Mouse (Mus musculus) gastrocnemius, postnatal 14 days (tissue): ENCODE data around the gene Olfr1250. TPM values are rescaled to one million over a fixed set of nuclear protein-coding genes. Genes with fewer than 3 reads are reported as not detected.
"Not testable (repeated sequence)": the region's sequence is repeated elsewhere in the genome, so short reads cannot be mapped to it uniquely, and the experiment has no call there.

ENCODE experiments used
- DNase-seq: peaks from one replicate; pipeline ENCODE4 v3.0.0; 2021; ENCODE audit warnings: mixed read lengths
- intact Hi-C: fragments of 180-260 bp; cut with DNase I; formaldehyde crosslinking; loops from one replicate; pipeline ENCODE4 v1.15.1; 2025; ENCODE audit warnings: low total_unique reads
- long read RNA-seq, 2 experiments: library from polyadenylated mRNA; stranded (forward); transcript quantifications; one replicate each; pipeline ENCODE4 v2.0.0; 2021
- total RNA-seq, 2 experiments: library from RNA; stranded (reverse); gene quantifications; 2 replicates each; pipeline ENCODE4 v1.2.3; 2021

Olfr1250 gene
- total RNA-seq: not detected
- long read RNA-seq, experiment 1: 0 reads
- long read RNA-seq, experiment 2: 0 reads

DNA sequence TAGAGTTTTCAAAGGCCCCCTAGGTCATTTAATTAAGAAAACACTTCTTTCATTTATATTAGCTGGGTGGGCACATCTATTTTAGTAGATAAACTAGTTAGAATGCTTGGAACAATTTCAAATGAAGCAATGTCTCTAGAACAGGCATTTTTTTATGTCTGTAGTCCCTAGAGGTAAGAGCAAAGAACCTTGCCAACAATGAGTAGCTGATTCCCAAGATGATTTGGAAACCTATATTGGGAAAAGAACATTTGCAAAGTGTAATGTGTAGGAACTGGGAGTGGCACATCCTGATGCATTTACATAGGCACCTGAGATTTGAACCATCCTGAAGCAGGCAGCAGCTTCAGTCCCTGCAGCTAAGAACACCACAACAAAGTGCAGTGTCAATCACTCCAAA lies at the start of gene Olfr1250:
Gene Olfr1250 (minus strand): TSS at position 101 of the 400 bp plus-strand sequence.
- intact Hi-C loops: no loop called here
- no peak for DNase-seq

DNA sequence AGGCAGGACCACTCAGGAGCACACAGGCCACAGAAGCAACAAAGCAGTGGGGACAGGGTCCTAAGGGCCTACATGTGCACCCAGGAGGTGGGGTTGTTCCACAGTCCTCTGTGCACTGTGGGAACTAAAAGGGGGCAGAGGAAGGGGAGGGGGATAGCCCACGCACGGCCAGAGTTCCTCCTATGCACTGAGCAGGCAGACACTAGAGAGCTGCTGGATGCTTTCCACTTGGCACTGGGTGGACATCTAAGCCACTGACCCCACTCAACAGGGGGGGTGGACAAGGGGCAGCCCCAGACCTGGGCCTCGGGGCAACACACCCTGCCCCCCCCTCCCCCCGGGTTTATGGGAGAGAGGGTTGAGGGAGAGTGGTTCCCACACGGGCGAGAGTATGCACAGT lies 30.7 kb upstream of the Olfr1250 start:
- intact Hi-C loops: no loop called here
- no peak for DNase-seq

DNA sequence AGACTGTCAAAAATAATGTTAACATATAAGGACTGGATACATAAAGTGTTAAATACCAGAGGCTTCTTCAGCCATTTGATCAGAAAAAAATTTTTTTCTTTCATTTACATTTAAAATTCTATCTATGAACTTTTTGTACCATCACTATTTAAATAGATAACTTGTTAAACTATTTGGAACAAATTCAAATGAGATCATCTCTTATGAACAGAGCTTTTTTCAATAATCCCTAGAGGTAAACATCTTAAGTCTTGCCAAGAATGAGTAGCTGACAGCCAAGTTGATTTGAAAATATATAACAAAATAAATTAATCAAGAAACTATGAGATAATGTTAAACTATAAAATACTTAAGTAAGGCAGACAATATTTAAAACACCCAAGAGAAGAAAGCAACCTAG lies 10.6 kb upstream of the Olfr1250 start, which contains the start of gene Olfr1251:
Gene Olfr1251 (minus strand): TSS at position 101 of the 400 bp plus-strand sequence.
- DNase-seq: no peak
- intact Hi-C loops: no loop called here

DNA sequence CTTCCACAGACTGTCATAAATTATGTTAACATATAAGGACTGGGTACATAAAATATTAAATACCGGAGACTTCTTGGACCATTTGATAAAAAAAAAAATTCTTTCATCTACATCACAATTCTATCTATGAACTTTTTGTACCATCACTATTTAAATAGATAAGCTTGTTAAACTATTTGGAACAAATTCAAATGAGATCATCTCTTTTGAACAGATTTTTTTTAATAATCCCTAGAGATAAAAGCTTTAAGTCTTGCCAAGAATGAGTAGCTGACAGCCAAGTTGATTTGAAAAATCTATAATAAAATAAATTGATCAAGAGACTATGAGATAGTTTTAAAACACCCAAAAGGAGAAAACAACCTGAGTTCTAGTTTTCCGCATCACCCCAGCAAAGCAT lies 26.4 kb downstream of the Olfr1250 start, which contains the start of gene Olfr1249:
Gene Olfr1249 (minus strand): TSS at position 101 of the 400 bp plus-strand sequence.
- no peak for DNase-seq
- intact Hi-C loops: no loop called here

DNA sequence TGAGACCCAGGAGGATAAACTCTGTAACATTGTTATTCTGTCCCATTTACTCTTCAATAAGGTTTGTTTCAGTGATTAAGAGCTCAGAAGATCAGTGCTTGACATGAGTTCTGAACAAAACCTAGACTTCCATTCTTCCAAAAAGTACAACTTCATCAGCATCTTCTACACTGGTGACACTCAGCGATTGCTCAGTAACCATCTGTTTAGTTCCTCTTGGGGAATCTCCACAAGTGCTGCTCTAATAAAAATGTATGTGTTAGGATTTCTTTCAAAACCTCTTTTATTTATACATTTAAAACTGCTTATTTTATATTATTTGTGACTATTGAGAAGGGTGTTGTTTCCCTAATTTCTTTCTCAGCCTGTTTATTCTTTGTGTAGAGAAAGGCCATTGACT lies 43.1 kb downstream of the Olfr1250 start, which contains the start of gene Olfr1248:
Gene Olfr1248 (minus strand): TSS at position 101 of the 400 bp plus-strand sequence.
- intact Hi-C loops, DNase-seq: not testable (repeated sequence)

DNA sequence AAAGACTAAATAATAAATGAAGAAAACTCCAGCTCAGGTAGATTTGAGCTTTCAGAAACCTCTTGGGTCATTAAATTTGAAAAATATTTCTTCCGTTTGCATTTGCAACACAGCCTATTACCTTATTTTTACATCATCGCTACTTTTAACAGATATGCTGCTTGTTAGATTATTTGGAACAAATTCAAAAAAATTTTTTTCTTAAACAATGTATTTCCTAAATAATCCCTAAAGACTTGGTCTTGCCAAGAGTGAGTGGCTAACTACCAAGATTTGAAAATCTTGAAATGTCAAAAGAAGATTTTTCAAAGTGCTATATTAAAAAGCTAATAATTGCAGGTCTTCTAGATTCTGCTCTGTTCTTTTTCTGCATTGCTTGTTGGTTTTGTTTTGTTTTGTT lies 47.2 kb downstream of the Olfr1250 start, which contains the start of gene Olfr1247:
Gene Olfr1247 (minus strand): TSS at position 101 of the 400 bp plus-strand sequence.
- intact Hi-C loops: no loop called here
- no peak for DNase-seq

Other genes starting within 250 kb of the Olfr1250 start
- not detected for gene Olfr1239, start 241.1 kb downstream of the Olfr1250 start, total RNA-seq
- gene Olfr1240, start 218.5 kb downstream of the Olfr1250 start, total RNA-seq: not detected
- gene Olfr1241, start 174.3 kb downstream of the Olfr1250 start, total RNA-seq: not detected
- gene Olfr1242, start 163.1 kb downstream of the Olfr1250 start, total RNA-seq: not detected
- not detected for gene Olfr1243, start 130.0 kb downstream of the Olfr1250 start, total RNA-seq
- gene Olfr1245, start 83.0 kb downstream of the Olfr1250 start, total RNA-seq: not detected
- not detected for gene Olfr1246, start 68.3 kb downstream of the Olfr1250 start, total RNA-seq
- not detected for gene Olfr1247, start 47.3 kb downstream of the Olfr1250 start, total RNA-seq
- not detected for gene Olfr1248, start 43.2 kb downstream of the Olfr1250 start, total RNA-seq
- not detected for gene Olfr1249, start 26.5 kb downstream of the Olfr1250 start, total RNA-seq
- not detected for gene Olfr1251, start 10.5 kb upstream of the Olfr1250 start, total RNA-seq
- gene Olfr1252, start 63.5 kb upstream of the Olfr1250 start, total RNA-seq: not detected
- gene Olfr1253, start 95.6 kb upstream of the Olfr1250 start, total RNA-seq: not detected
- gene Olfr1254, start 132.2 kb upstream of the Olfr1250 start, total RNA-seq: not detected
- not detected for gene Olfr1255, start 150.6 kb upstream of the Olfr1250 start, total RNA-seq
- gene Olfr1256, start 180.1 kb upstream of the Olfr1250 start, total RNA-seq: not detected
- not detected for gene Olfr48, start 186.7 kb upstream of the Olfr1250 start, total RNA-seq
- not detected for gene Olfr1257, start 217.0 kb upstream of the Olfr1250 start, total RNA-seq